Mouse (Mus musculus): ENCODE data around the gene Nr2f2.

GRCm38 (mm10) chr7:70369061-70369730 is 2.7 kb upstream of the Nr2f2 start:
- TF ChIP-seq POLR2A (IDR thresholded peaks at IDR 0.05; ENCODE audit: borderline replicate concordance, control insufficient read depth, low read depth, low read length) (no peak), CTCF (IDR thresholded peaks at IDR 0.05; ENCODE audit: control insufficient read depth, insufficient read depth, low read length) (no peak)
